Mouse (Mus musculus) megakaryocyte-erythroid progenitor cell, adult 5-6 weeks (primary cell): ENCODE data around the gene Gna13. TPM values are rescaled to one million over a fixed set of nuclear protein-coding genes. Genes with fewer than 3 reads are reported as not detected.

Experiments
- ATAC-seq: replicated peaks from 2 replicates; pipeline ENCODE4 v1.8.0; 2016; ENCODE audit warnings: mild to moderate bottlenecking, inconsistent platforms; ENCODE audit not compliant: severe bottlenecking, poor library complexity, low FRiP score, low TSS enrichment
- total RNA-seq, 2 experiments: library from RNA; stranded (forward) in 1 of 2; stranded (reverse) in 1 of 2; fragments of 200-1000, 215-1000 nt in 1 of 2; fragments of >200 nt in 1 of 2; fragmentation: Nextera tagmentation in 1 of 2; gene quantifications; 2 replicates each; pipeline ENCODE4 v1.2.3; 2014 to 2017

The Gna13 gene
- total RNA-seq, 2 experiments from 2014 or later, result 34.0 to 36.7 TPM

GRCm38 (mm10) chr11:109364881-109365280 lies 2.2 kb downstream of the Gna13 start:
- no peak for ATAC-seq

- no peak for ATAC-seq
These were observed 3.2 kb downstream of the Gna13 start for GRCm38 (mm10) chr11:109365818-109366217.

DNA sequence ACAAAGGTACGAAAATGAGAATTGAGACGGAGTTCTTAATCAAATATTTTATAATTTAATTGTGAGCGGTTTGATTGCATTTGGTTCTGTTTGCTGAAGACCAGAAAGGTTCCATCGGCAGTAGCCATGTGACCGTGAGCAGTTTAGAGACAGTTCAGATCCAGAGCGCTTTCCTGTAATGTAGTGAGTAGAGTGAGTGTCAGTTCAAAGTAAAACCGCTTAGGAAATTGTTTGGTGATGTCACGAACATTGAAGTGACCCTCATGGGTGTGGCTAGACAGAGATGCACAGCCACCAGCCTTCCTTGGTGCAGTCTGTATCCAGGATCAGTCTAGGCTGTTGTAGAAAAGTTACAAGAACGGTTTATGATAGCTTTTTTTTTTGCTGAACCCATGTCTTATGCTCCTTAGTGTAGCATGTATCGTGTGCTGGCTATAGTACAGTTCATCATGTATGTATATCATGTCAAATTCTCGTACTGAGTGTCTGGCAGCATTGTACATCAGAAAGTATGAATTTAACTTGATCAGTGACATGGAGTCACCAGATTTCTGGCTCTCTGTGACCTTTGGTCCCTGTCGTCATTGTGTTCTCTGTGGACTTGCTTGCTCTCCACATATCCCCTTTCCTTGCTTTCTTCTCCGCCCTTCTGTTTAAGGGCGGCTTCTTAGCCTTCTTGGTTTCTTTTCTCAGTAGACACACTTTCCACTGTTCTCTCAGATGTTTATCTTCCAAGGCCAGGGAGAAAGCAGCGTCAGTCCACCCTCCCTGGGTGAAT lies 4.4 kb downstream of the Gna13 start:
- no peak for ATAC-seq

GRCm38 (mm10) chr11:109369026-109369637 lies 6.5 kb downstream of the Gna13 start:
- ATAC-seq, result peak; percentile 38

- ATAC-seq, result no peak
These were observed 12.8 kb downstream of the Gna13 start for GRCm38 (mm10) chr11:109375412-109375811.

GRCm38 (mm10) chr11:109376484-109377143 lies 14.0 kb downstream of the Gna13 start:
- peak; percentile 91 for ATAC-seq

- ATAC-seq, result no peak; the same call in 1 of the 2 replicates
These were observed 14.8 kb downstream of the Gna13 start for GRCm38 (mm10) chr11:109377477-109377876.

GRCm38 (mm10) chr11:109378051-109378450 lies 15.4 kb downstream of the Gna13 start:
- ATAC-seq, result no peak

- ATAC-seq, result no peak
These were observed 18.0 kb downstream of the Gna13 start for GRCm38 (mm10) chr11:109380662-109381061.

DNA sequence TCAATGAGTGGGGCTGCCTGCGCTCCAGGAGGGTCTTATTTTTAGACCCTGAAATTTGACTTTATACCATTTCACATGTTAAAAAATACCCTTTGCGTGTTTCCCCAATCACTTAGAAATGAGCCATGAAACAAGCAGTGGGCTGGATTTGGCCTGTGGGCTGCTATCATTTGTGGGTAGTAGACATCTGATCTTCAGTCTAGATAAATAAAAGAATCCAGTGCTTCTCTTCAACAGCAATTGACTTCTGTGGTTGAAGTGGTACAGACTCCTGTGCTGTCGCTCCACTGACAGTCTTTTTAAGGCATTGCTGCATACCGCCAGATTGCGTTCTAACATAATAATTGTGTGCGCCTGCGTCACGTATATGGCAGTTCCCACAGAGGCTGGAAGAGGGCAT lies 22.7 kb downstream of the Gna13 start:
- no peak for ATAC-seq

- ATAC-seq, result no peak
These were observed 26.4 kb downstream of the Gna13 start for GRCm38 (mm10) chr11:109389046-109389445.

GRCm38 (mm10) chr11:109391200-109391599 lies 28.6 kb downstream of the Gna13 start:
- no peak for ATAC-seq

GRCm38 (mm10) chr11:109391760-109392159 lies 29.1 kb downstream of the Gna13 start:
- no peak for ATAC-seq

DNA sequence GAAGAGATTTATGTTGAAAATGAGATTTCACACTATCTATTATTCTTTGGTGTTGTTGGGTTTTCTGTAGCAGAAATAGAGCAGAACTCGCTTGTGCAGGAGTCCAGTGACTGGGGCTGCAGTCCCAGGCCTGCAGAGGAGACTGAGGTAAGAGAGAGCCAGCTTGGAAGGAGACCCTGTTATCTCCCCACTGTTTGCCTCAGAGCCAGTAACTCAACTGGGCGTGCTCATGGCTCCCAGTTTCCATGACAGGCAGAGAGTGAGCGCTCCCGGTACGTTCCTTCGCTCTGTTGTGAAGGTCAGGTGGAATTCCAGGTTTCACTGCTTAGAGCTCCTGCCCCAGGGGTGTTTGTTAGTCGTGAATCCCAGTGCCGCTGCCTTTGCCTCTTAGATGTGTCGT lies 30.0 kb downstream of the Gna13 start:
- no peak for ATAC-seq

DNA sequence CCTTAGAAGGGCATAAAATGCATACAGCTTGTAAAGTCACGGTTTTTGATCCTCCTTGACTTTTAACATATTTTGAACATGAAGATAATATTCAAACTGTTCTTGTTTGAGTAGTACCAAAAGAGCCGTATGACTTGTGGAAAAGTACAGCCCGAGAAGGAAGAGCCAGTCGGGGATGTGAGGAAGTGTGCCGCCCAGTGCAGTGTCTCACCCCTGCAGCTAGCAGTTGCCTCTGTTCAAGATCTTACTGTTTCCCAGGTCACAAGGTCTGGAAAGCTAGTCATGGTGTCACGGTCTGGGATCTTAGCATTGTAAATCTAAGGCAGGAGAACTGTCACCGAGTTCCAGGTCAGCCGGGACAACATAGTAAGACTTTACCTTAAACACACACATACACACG lies 32.1 kb downstream of the Gna13 start:
- ATAC-seq, result no peak

DNA sequence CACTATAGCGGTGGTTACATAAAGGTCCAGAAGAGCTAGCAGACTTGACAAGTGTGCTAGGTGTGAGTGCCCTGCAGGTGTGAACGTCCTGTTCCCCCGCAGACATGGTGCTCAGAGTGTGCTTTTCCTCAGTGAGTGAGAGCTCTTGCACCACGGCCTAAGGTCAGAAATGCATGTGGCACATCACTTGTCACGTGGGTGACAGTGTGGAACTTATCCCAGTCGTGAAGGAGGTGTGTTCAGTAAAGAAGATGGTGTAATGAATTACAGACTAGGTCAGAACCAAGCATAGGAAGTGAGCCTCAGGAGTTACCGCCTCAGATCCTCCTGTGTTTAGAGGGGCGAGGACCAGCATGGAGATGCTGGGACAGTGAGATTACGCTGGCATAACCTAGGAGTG lies 32.7 kb downstream of the Gna13 start:
- ATAC-seq, result no peak

GRCm38 (mm10) chr11:109406431-109406830 lies 43.8 kb downstream of the Gna13 start:
- no peak for ATAC-seq

DNA sequence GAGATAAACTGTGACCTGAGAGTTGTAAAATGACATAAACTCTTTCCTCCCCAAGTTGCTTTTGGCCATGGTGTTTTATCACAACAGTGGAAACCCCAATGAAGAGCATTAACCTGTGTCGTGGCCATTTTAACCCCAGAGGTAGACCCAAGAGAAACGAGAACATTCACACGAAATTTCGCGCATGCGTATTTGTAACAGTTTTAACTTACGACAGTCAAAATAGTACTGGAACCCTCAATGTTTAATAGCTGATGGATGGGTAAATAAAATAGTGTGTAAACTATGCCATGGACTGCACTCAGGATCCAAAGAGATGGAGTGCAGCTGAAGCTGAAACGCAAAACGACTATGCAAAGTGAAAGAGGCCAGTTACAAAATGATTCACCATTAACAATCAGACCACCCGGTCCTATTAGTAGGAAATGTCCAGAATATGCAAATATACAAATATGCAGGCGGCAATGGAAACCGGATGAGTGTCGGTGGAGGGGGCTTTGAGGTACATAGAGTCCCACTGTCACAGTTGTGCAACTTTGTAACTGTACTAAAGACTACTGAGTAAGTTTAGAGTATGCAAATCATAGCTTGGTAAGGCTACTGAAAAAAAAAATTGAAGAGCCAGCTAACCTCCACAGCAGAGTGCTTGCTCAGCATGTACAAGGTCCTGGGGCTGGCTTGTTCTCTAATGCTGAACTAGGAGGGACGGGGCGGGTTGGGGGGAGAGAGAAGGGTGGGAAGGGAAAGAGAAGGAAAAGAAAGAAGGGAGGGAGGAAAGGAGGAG lies 47.8 kb downstream of the Gna13 start:
- no peak for ATAC-seq

- no peak for ATAC-seq
These were observed 51.0 kb downstream of the Gna13 start, which contains the start of gene 9930022D16Rik for GRCm38 (mm10) chr11:109413617-109414016. Gene 9930022D16Rik (plus strand): TSS chr11:109413917.

DNA sequence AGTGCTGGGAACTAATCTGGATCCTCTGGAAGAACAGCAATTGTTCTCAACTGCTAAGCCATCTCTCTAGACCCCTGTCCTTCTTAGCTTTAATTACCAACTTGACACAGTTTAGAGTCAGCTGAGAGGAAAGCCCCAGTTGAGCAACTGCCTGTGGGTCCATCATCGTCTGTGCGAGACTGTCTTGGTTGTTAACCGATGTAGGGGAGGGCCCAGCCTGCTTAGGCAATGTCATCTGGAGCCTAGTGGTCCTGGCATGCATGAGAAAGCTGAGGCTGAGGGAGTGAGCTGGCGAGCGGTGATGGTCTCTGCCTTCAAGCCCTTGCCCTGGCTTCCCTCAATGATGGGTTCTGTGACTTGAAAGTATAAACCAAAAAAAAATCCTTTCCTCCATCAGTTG lies 52.2 kb downstream of the Gna13 start:
- no peak for ATAC-seq
